Mouse (Mus musculus): Measurements from ENCODE around the gene BC049715.
"Not testable (repeated sequence)": the region's sequence is repeated elsewhere in the genome, so short reads cannot be mapped to it uniquely, and the experiment has no call there.

The BC049715 gene

GRCm38 (mm10) chr6:136852762-136853161 lies 25.3 kb downstream of the BC049715 start:
- no peak for DNase-seq

- no peak for DNase-seq
Measured at GRCm38 (mm10) chr6:136854361-136854781, 26.9 kb downstream of the BC049715 start.

GRCm38 (mm10) chr6:136855183-136855582 lies 27.8 kb downstream of the BC049715 start:
- DNase-seq: no peak

- DNase-seq: no peak
Measured at GRCm38 (mm10) chr6:136856071-136856636, 28.7 kb downstream of the BC049715 start.

- no peak for DNase-seq
Measured at GRCm38 (mm10) chr6:136857186-136857872, 29.9 kb downstream of the BC049715 start, which contains the start of gene Art4. Gene Art4 (minus strand): TSS chr6:136857733.

GRCm38 (mm10) chr6:136857873-136858260 lies 30.4 kb downstream of the BC049715 start:
- DNase-seq: no peak

GRCm38 (mm10) chr6:136858420-136858819 lies 31.0 kb downstream of the BC049715 start:
- DNase-seq: no peak

GRCm38 (mm10) chr6:136861020-136861419 lies 33.6 kb downstream of the BC049715 start:
- DNase-seq: peak in 1 of 2 experiments; percentile 6

GRCm38 (mm10) chr6:136865360-136865759 lies 37.9 kb downstream of the BC049715 start:
- no peak for DNase-seq

- DNase-seq: no peak
Measured at GRCm38 (mm10) chr6:136866150-136866549, 38.7 kb downstream of the BC049715 start.

- DNase-seq: no peak
Measured at GRCm38 (mm10) chr6:136868921-136869320, 41.5 kb downstream of the BC049715 start.

- no peak for DNase-seq
Measured at GRCm38 (mm10) chr6:136874599-136874998, 47.2 kb downstream of the BC049715 start.

GRCm38 (mm10) chr6:136875670-136876069 lies 48.2 kb downstream of the BC049715 start, which contains the start of gene Mgp:
Gene Mgp (minus strand): TSS chr6:136875823.
- DNase-seq: no peak

GRCm38 (mm10) chr6:136881678-136882077 lies 54.3 kb downstream of the BC049715 start:
- no peak for DNase-seq

- DNase-seq: no peak
Measured at GRCm38 (mm10) chr6:136883431-136883915, 56.0 kb downstream of the BC049715 start.

- no peak for DNase-seq
Measured at GRCm38 (mm10) chr6:136883961-136884360, 56.5 kb downstream of the BC049715 start.

GRCm38 (mm10) chr6:136884766-136885165 lies 57.3 kb downstream of the BC049715 start:
- not testable (repeated sequence) for DNase-seq

- DNase-seq: peak in 1 of 2 experiments; percentile 3
Measured at GRCm38 (mm10) chr6:136887854-136888253, 60.4 kb downstream of the BC049715 start.

GRCm38 (mm10) chr6:136889067-136889466 lies 61.6 kb downstream of the BC049715 start:
- DNase-seq: no peak

- DNase-seq: no peak
Measured at GRCm38 (mm10) chr6:136889554-136889953, 62.1 kb downstream of the BC049715 start.
